Mouse (Mus musculus): Measurements from ENCODE around the gene Sult2a2.
"Not testable (repeated sequence)": the region's sequence is repeated elsewhere in the genome, so short reads cannot be mapped to it uniquely, and the experiment has no call there.

Sult2a2 gene

GRCm38 (mm10) chr7:13733205-13733604 is at the start of gene Sult2a2:
Gene Sult2a2 (plus strand): TSS chr7:13733505.
- not testable (repeated sequence) for DNase-seq (ENCODE audit: low spot score)

DNA sequence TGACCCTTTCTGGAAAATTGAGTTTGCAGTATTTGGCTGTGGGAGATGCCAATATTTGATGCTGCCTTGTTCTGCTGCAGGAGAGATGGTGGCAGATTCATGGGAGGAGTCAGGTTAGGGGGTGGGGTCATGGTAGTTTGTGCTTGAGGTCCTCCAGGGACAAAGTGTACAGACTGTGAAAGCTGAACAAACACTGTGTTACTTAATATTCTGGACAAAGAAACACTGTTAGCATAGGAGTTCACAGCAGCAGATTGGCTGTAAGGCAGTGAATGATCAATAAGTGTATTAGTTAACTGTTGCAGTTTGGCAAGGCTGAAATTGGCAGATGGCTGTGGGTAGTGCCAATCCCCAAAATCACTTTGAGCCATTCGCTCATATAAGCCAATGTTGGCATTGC is 80.6 kb downstream of the Sult2a2 start:
- DNase-seq (ENCODE audit: low spot score), result no peak
